Mouse (Mus musculus) forebrain, embryonic 13.5 days (tissue): Measurements from ENCODE around the gene Fam173a. TPM values are rescaled to one million over a fixed set of nuclear protein-coding genes. Genes with fewer than 3 reads are reported as not detected.

Experiments used
- ATAC-seq: fragments of 200-750 bp; cut with Nextera tagmentation; 2 replicates; pipeline ENCODE4 v1.8.0; 2017
- H3K27ac ChIP-seq: fragments of 300-500 bp; sonication (generic); 2 replicates; pipeline ENCODE4 v1.5.1; 2015; ENCODE audit warnings: inconsistent platforms, mild to moderate bottlenecking, moderate library complexity
- H3K27me3 ChIP-seq: fragments of 300-500 bp; sonication (generic); 2 replicates; pipeline ENCODE4 v1.6.1; 2015; ENCODE audit warnings: mild to moderate bottlenecking, inconsistent platforms
- H3K36me3 ChIP-seq: fragments of 300-500 bp; sonication (generic); 2 replicates; pipeline ENCODE4 v1.6.1; 2015; ENCODE audit warnings: mild to moderate bottlenecking, inconsistent platforms; ENCODE audit not compliant: poor library complexity, severe bottlenecking
- H3K4me1 ChIP-seq: fragments of 300-500 bp; sonication (generic); 2 replicates; pipeline ENCODE4 v1.6.1; 2015; ENCODE audit warnings: inconsistent platforms
- H3K4me2 ChIP-seq: fragments of 300-500 bp; sonication (generic); 2 replicates; pipeline ENCODE4 v1.6.1; 2015; ENCODE audit warnings: inconsistent platforms, mild to moderate bottlenecking, moderate library complexity
- H3K4me3 ChIP-seq: fragments of 300-500 bp; sonication (generic); 2 replicates; pipeline ENCODE4 v1.5.1; 2015; ENCODE audit warnings: mild to moderate bottlenecking, inconsistent platforms
- H3K9ac ChIP-seq: fragments of 300-500 bp; sonication (generic); 2 replicates; pipeline ENCODE4 v1.6.1; 2015; ENCODE audit warnings: mild to moderate bottlenecking, inconsistent platforms
- H3K9me3 ChIP-seq: fragments of 300-500 bp; sonication (generic); replicated peaks from 2 replicates; pipeline ENCODE4 v1.6.1; 2016; ENCODE audit warnings: inconsistent platforms
- WGBS: fragments of 180-500 bp; shearing (Covaris S2); methylation state at CpG from one replicate; pipeline ENCODE4 v1.1.7; 2015; 5-methylcytosine and 5-hydroxymethylcytosine counted together
- polyA plus RNA-seq: library from polyadenylated mRNA; unstranded; fragments of >200 nt; fragmentation: Nextera tagmentation; extraction: Ambion mirVana; gene quantifications from 2 replicates; pipeline ENCODE4 v1.2.1, GENCODE M21; 2015

Gene Fam173a
- 75.5 and 84.8 TPM in 2 replicates for polyA plus RNA-seq

DNA sequence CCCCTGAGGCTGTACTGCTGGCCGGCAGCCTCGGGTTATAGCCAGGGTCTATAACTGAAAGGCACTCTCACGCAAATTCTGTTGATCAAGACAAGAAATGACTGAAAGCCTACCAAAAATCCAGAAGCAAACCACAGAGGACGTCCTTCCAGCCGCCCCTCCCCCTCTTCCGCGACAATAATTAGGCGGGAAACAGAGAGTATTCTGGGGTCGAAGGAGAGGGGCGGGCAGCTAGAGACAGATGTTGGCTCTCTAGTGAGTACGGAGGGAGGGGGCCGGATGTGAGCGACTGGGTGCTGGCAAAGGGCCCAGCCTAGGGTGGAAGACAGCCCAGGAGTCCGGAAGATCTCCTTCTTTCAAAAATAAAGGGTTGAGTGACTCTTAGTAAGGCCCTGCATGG is at the start of gene Fam173a:
Fam173a (minus strand) TSS at position 287 of the 400 bp plus-strand sequence.
- peaks cover 25% of the 10 kb centered on the region for H3K36me3 ChIP-seq
- H3K9ac ChIP-seq: peak within 1 kb of the TSS; percentile 77
- peaks cover 69% of the 10 kb centered on the region for H3K4me1 ChIP-seq
- peak within 1 kb of the TSS; percentile 74 for H3K4me3 ChIP-seq
- no peaks in the 10 kb centered on the region for H3K9me3 ChIP-seq
- 1% methylated on average over 13 of the region's 14 CpGs for WGBS
- H3K27me3 ChIP-seq: no peaks in the 10 kb centered on the region
- peak; percentile 50 for ATAC-seq
- peak within 1 kb of the TSS; percentile 94 for H3K4me2 ChIP-seq
- H3K27ac ChIP-seq: peak within 1 kb of the TSS; percentile 94

DNA sequence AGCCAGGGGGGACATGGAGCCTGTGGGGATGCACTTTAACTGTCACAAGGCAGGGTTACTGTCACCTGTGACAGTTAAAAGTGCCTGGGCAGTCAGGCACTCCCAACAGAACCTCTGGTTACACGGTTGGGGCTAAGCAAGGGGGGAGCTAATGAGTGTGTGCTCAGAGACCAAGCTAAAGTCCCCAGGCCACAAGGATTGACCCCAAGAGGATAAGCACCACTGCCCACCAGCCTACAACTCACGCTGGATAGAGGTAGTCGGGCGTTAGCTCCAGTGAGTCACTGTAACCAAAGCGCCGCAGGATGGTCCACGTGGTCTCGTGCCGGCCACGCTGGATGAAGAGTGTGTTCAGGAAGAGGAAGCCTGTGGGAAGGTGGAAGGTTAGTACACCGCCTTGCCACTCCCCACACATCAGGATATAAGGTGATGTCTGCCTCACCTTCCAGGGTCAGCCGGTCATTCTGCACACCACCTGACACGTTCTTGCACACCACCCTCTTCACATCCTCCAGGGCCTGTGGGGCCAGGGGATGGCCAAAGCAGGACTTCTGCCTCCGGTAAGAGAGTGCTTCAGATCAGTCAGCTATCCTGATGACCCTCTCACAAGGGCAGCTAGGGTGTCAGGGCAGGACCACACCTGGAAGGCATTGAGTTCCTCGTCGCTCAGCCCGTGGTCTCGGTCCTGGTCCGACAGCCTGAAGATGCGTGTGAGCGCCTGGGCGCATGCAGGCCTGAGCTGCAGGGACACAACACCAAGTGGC is 48.6 kb upstream of the Fam173a start, which contains the start of gene Gm20683:
Gm20683 (minus strand) TSS at position 647 of the 764 bp plus-strand sequence.
- Histone ChIP-seq H3K9ac (0 out of 2 replicates have a peak within 1 kb of the TSS, but pooled peaks have one; percentile 8), H3K4me3 (no peak within 1 kb of the TSS), H3K4me1 (peaks cover 37% of the 10 kb centered on the region), H3K4me2 (no peak within 1 kb of the TSS), H3K9me3 (no peaks in the 10 kb centered on the region), H3K27ac (no peak within 1 kb of the TSS), H3K36me3 (peaks cover 59% of the 10 kb centered on the region), H3K27me3 (no peaks in the 10 kb centered on the region)
- WGBS: 96% methylated on average over 22 of the region's 22 CpGs
- no peak for ATAC-seq

DNA sequence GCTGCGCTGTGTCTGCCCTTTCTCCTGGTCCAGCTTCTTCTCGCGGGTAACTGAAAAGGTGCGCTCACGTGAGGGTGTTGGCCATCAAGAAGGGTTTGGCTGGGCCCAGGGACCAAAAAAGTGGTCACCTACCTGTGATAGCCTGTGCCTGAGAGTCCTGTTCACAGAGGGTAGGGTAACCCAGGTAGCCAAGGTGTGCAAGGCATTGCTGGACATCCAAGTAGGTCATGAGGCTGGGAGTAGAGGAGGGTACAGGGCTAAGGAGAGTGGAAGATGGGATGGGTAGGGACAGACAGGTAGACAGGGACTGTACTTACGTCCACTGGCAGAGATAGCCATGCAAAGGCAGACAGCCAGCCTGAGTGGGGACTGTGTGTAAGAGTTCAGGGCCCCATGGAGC is 47.8 kb upstream of the Fam173a start:
- no peak for ATAC-seq
- H3K27me3 ChIP-seq: no peaks in the 10 kb centered on the region
- no peak overlapping the region for H3K4me2 ChIP-seq
- no peak overlapping the region for H3K27ac ChIP-seq
- no peaks in the 10 kb centered on the region for H3K9me3 ChIP-seq
- H3K36me3 ChIP-seq: peaks cover 56% of the 10 kb centered on the region
- peaks cover 44% of the 10 kb centered on the region for H3K4me1 ChIP-seq
- no peak overlapping the region for H3K9ac ChIP-seq
- WGBS: 93% methylated on average over 6 of the region's 6 CpGs
- no peak overlapping the region for H3K4me3 ChIP-seq

GRCm38 (mm10) chr17:25839455-25840235 is 46.9 kb upstream of the Fam173a start:
- no peak overlapping the region for H3K27ac ChIP-seq
- no peak overlapping the region for H3K4me2 ChIP-seq
- no peak for ATAC-seq
- H3K9ac ChIP-seq: no peak overlapping the region
- 87% methylated on average over 14 of the region's 14 CpGs for WGBS
- peaks cover 49% of the 10 kb centered on the region for H3K4me1 ChIP-seq
- H3K9me3 ChIP-seq: no peaks in the 10 kb centered on the region
- H3K27me3 ChIP-seq: no peaks in the 10 kb centered on the region
- no peak overlapping the region for H3K4me3 ChIP-seq
- H3K36me3 ChIP-seq: peaks cover 57% of the 10 kb centered on the region

- Histone ChIP-seq H3K27ac (no peak overlapping the region), H3K4me3 (no peak overlapping the region), H3K9ac (no peak overlapping the region), H3K36me3 (peaks cover 57% of the 10 kb centered on the region), H3K9me3 (no peaks in the 10 kb centered on the region), H3K27me3 (no peaks in the 10 kb centered on the region), H3K4me1 (peaks cover 54% of the 10 kb centered on the region), H3K4me2 (no peak overlapping the region)
- WGBS: 87% methylated on average over 4 of the region's 4 CpGs
- ATAC-seq: no peak
Measured at GRCm38 (mm10) chr17:25838904-25839303, 46.2 kb upstream of the Fam173a start.

GRCm38 (mm10) chr17:25837533-25837932 is 44.8 kb upstream of the Fam173a start:
- no peaks in the 10 kb centered on the region for H3K27me3 ChIP-seq
- WGBS: 27% methylated on average over 3 of the region's 3 CpGs
- H3K4me1 ChIP-seq: peaks cover 50% of the 10 kb centered on the region
- peak overlapping the region; percentile 44; the same call in 1 of the 2 replicates for H3K4me3 ChIP-seq
- H3K4me2 ChIP-seq: peak overlapping the region; percentile 79
- peaks cover 57% of the 10 kb centered on the region for H3K36me3 ChIP-seq
- peak overlapping the region; percentile 75 for H3K9ac ChIP-seq
- H3K9me3 ChIP-seq: no peaks in the 10 kb centered on the region
- no peak for ATAC-seq
- peak overlapping the region; percentile 82 for H3K27ac ChIP-seq

DNA sequence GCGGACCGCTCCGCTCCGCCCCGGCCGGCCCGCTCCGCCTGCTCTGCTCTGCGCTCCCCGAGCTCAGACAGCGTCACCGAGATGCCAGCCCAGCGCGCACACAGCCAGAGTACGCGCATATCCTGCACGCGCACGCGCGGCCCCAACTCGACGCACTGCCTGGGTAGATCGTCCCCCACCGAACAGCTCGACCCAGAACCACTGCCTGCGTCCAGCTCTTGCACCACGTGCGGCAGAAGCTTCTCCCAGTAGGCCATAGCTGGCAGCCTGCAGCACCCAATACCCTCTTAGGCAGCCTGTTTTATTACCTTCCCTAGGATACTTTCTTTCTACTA is 44.3 kb upstream of the Fam173a start, which contains the start of gene Rhbdl1:
Rhbdl1 (minus strand) TSS at position 220 of the 335 bp plus-strand sequence.
- under 1% methylated on average over 29 of the region's 29 CpGs for WGBS
- peaks cover 52% of the 10 kb centered on the region for H3K36me3 ChIP-seq

GRCm38 (mm10) chr17:25836397-25837075 is 43.8 kb upstream of the Fam173a start:
- no peaks in the 10 kb centered on the region for H3K27me3 ChIP-seq
- peak overlapping the region; percentile 44 for H3K4me3 ChIP-seq
- H3K4me2 ChIP-seq: peak overlapping the region; percentile 79
- no peaks in the 10 kb centered on the region for H3K9me3 ChIP-seq
- peaks cover 50% of the 10 kb centered on the region for H3K36me3 ChIP-seq
- H3K9ac ChIP-seq: peak overlapping the region; percentile 75
- H3K4me1 ChIP-seq: peaks cover 56% of the 10 kb centered on the region
- no peak for ATAC-seq
- H3K27ac ChIP-seq: peak overlapping the region; percentile 82
- WGBS: 20% methylated on average over 23 of the region's 23 CpGs

More for the DNA sequence above, 44.3 kb upstream of the Fam173a start, which contains the start of gene Rhbdl1:
- peak within 1 kb of the TSS; percentile 82 for H3K27ac ChIP-seq
- H3K4me2 ChIP-seq: peak within 1 kb of the TSS; percentile 79
- H3K4me1 ChIP-seq: peaks cover 51% of the 10 kb centered on the region
- peak within 1 kb of the TSS; percentile 44 for H3K4me3 ChIP-seq
- peak within 1 kb of the TSS; percentile 75 for H3K9ac ChIP-seq
- ATAC-seq: peak; percentile 29
- H3K27me3 ChIP-seq: no peaks in the 10 kb centered on the region
- H3K9me3 ChIP-seq: no peaks in the 10 kb centered on the region

DNA sequence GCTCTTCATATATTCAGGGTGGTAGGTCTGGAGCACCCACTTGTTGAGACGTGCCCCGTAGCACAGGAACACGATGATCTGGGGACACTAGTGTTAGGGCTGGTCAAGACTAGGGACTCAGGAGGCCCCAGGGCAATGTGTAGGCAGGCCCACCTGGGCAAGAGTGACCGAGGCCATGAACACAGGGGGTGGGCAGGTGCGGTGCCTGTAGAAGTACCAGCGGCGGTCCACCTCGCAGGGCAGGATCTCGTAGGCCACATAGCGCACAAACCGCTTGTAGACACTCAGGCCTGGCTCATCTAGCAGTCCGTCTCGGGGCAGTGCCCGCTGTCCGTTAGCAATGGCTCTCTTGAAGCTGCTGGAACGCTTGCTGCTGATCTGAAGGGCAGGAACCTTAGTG is 43.1 kb upstream of the Fam173a start:
- Histone ChIP-seq H3K4me2 (peak overlapping the region; percentile 79), H3K4me3 (no peak overlapping the region), H3K36me3 (peaks cover 50% of the 10 kb centered on the region), H3K27me3 (no peaks in the 10 kb centered on the region), H3K9ac (peak overlapping the region; percentile 75), H3K27ac (peak overlapping the region; percentile 82; the same call in 1 of the 2 replicates), H3K9me3 (no peaks in the 10 kb centered on the region), H3K4me1 (peaks cover 63% of the 10 kb centered on the region)
- ATAC-seq: no peak
- 94% methylated on average over 16 of the region's 16 CpGs for WGBS

DNA sequence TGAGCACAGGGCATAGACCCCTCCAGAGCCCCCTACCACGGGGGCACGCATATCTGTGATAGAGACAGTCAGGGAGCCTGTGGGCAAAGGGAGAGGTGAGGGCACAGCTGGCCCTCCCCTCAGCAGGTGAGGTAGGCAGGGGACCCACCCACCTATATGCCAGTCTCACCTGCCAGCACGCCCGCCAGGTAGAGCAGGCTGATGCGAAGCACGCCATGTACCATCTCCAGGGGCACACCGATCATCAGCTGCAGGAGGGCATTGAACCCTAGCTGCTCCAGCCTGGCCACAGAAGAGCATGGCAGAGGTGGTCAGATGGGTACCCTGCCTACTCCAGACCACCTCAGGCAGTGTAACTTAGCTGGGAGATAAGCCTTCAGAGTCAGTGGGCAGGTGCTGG is 42.6 kb upstream of the Fam173a start:
- Histone ChIP-seq H3K9ac (peak overlapping the region; percentile 27), H3K9me3 (no peaks in the 10 kb centered on the region), H3K27ac (no peak overlapping the region; the same call in 1 of the 2 replicates), H3K4me1 (peaks cover 69% of the 10 kb centered on the region), H3K4me3 (no peak overlapping the region), H3K27me3 (no peaks in the 10 kb centered on the region), H3K36me3 (peaks cover 50% of the 10 kb centered on the region), H3K4me2 (peak overlapping the region; percentile 98)
- 93% methylated on average over 7 of the region's 7 CpGs for WGBS
- ATAC-seq: no peak

DNA sequence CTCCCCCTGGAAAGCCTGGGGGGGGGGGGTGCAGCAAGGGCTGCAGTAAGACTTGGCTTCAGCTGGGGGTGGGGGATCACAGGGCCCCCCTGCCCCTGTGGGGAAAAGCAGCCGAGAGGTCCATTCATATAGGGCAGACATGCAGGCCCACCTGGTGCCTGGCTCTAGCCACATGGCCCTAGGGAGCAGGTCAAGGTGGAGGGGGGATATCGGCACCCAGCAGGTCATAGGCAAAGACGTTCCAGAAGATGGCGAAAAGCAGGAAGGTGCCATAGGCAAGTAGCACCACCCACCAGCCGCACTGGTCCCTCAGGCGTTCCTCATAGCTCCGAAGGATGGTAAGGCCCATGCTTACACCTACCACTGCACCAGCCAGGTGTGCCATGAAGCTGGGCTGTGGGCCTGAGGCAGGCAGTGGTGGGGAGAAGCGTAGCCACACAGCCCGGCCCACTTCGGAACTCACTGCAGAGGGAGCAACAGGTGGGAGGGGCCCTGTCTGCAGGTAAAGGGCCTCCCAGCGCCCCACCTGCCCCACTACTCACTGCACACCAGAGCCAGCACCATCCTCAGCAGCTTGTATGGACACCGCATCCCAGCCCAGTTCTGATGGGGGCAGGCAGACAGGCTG is 42.0 kb upstream of the Fam173a start:
- Histone ChIP-seq H3K27ac (no peak overlapping the region), H3K4me1 (peaks cover 74% of the 10 kb centered on the region)
- WGBS: 87% methylated on average over 12 of the region's 12 CpGs

More for the DNA sequence above, 42.0 kb upstream of the Fam173a start:
- Histone ChIP-seq H3K4me2 (peak overlapping the region; percentile 98), H3K27me3 (no peaks in the 10 kb centered on the region), H3K4me3 (peak overlapping the region; percentile 87), H3K36me3 (peaks cover 50% of the 10 kb centered on the region), H3K9me3 (no peaks in the 10 kb centered on the region), H3K9ac (peak overlapping the region; percentile 89)
- ATAC-seq: no peak
